Mouse (Mus musculus) cerebellum, adult (tissue): ENCODE results near the gene Apopt1.

Experiments used
- ATAC-seq: cut with Nextera tagmentation; 2 replicates; pipeline ENCODE4 v1.9.2; 2017; ENCODE audit warnings: mild to moderate bottlenecking, moderate library complexity, mixed read lengths; ENCODE audit not compliant: insufficient number of reproducible peaks, low FRiP score, low TSS enrichment

Apopt1 gene

DNA sequence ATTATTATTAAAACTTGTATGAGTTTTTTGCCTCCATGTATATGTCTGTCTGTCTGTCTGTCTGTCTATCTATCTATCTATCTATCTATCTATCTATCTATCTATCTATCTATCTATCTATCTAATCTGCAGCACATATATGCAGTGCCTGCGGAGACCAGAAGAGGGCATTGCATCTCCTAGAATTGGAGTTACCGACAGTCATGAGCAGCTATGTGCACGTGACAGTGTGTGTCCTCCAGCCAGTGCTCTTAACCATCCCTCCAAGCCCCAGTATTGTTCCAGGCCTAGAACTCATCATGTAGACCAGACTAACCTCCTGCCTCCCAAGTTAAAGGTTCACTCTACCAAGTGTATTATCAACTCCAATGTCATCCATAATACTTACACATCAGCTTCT is 25.7 kb downstream of the Apopt1 start:
- no peak for ATAC-seq

DNA sequence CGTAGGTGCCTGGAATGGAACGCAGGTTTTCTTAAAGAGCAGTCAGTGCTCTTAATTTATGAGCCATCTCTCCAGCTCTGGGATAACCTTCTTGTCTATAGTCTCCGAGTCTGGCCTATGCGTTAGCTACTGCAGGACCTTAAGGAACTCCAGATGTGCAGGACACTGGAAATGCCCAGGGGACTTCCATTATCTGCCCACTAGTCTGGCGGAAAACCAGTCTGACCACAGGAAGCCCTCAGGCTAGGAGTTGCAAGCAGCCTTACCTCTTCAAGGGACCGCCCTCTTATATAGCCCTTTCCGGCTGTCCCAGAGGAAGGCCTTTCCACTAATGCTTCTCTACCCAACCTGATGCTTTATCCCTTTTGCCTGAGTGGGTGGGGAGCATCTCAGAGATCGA is 28.3 kb downstream of the Apopt1 start:
- ATAC-seq = no peak

DNA sequence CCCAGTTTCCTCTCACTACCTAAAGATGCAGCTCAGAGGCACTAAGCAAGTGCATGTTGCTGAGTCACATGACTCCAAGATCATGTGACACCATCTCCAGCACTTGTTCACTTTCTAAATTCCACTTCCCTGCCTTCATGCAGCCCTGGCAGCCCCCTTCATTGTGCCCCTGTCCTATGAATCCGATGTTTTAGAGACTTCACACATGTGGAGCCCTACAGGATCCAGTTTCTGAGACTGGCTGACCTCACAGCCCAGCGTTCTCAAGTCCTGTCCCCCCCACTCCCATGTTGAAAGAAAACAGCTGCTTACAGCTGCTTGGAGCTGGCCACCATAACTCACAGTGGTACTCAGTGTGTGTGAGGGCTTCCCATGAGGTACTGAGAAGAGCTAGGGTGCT is 30.4 kb downstream of the Apopt1 start:
- ATAC-seq = no peak

DNA sequence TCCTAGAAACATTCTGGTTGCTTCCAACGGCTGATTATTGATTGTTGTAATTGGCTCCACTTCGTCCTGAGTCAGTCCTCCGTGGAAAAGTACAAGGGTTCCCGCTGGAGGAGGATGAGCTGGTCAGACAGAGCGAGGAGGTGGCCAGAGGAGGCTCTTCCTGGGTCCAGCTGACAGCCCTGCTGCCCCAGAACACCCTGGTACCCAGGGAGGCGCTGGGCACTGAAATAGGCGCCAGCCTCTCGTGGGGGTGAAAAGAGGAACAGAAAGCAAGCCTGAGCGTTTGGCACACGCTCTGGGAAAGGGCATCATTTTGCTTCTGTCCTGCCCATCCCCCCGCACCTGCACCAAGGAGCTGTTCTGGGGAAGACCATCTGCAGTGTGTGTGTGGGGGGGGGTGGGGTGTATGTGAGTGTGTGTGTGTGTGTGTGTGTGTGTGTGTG is 30.9 kb downstream of the Apopt1 start:
- no peak for ATAC-seq

DNA sequence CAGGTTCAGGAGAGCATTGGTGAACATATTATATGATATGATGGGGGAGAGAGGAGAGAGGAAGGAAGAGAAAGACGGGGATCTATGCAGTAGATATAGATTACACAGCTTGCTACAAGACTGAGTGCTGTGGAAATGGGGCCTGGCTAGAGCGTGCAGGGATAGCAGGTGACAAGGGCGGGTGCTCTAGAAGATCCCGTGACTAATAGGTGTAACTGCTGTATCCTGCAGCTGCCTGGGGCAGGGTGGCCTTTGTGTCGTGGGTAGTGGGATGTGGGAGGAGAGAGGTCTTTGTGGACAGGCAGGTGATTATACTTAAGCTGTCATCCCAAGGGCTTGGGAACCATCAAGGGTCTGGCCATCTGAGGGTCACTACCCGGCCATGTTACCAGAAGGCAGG is 32.2 kb downstream of the Apopt1 start:
- no peak for ATAC-seq

DNA sequence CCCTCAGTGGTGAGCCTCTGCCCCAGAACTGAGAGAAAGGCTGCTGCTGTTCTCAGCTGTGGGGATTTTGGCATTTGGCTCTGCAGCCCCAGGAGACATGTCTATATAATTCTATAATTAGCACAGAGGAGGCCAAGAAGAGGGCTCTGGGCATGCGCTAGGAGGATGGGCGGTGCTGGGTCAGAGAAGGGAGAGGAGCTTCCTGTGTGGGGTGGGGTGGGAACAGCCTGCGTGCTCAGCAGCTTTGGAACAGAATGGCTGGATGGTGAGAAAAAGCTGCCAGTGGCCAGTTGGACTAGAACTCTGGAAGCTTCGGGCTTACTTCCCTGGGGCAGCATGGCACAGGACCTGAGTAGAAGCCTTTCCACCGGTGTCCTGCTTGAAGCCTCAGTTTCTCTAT is 33.0 kb downstream of the Apopt1 start:
- ATAC-seq = no peak

DNA sequence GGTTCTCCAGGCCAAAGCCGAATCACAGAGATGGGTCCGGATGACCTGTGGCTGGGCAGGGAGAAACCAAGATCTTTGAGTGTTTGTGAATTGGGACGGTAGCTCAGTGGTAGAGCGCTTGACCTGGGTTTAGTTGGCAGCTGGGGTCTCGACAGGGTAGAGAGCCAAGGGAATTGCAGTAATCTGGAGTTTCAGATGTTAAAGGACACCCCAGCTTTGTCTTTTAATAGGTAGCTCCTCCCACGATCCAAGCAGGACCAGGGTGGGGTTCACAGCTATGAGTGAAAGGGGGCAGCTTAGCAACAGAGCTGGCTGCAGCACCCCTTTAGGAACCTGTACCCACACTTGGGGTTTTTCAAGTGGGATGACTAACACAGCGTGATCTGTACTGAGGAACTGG is 34.4 kb downstream of the Apopt1 start:
- no peak for ATAC-seq

DNA sequence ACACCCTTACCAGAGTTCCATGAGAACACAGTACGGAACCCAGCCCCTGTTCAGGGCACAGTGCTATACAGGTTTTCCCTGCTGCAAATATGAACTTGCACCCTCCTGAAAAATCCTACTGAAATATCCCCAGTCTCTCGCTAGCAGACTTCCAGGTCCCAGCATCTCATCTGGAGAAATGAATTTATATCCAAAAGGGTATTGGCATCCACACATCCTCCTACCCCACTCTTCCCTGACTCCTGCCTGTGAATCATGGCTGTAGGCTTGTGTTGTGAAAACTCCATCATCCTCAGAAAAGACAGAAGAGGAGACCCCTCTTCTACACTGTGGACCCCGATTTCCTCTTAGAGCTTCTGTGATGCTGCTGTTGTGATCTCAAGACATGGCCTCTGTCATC is 37.7 kb downstream of the Apopt1 start:
- ATAC-seq = no peak

DNA sequence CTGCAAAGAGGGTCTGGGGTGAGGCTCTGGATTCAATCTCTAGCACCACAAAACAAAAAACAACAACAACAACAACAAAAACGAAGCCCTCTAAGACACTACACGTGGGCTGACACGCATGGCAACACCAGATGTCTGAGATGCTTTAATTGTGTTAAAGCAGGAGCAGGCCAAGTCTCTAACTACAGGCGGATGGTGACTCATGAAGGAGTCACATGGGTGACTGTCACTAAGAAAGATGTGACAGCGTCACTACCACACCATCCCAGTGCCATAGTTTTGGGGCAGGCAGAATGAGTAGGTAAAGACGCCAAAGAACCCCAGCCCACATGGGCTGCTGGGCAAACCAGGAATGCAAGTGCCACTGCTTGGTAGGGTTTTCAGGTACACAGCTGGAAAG is 39.4 kb downstream of the Apopt1 start:
- no peak for ATAC-seq

DNA sequence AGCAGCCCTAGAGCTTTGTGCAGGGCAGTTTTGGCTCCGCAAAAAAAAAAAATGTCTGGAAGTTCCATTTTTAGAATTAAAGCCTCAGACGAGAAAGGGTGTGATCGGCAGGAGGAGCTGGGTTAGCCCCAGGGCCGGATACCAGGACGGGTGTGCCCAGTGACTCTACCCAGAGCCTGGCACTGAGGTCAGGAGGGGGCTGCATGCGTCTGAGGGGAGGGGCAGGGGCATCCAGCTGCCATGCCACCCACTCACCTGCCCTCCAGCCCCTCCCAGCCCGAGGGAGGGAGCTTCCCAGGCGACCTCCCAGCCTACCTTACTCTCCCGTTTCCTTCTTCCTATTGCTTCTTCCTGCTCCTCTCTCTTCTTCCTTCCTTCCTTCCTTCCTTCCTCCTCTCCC is 40.3 kb downstream of the Apopt1 start:
- no peak for ATAC-seq

DNA sequence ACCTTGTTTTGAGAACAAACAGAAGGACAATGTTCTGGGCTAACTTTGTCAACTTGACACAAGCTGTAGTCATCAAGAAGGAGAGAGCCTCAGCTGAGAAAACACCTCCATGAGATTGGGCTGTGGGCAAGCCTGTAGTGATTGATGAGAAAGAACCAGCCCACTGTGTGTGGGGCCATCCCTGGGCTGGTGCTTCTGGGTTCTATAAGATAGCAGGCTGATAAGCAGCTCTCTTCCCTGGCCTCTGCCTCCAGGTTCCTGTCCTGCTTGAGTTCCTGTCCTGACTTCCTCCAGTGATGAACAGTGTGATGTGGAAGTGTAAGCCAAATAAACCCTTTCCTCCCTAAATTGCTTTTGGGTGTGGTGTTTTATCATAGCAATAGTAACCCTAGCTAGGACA is 41.6 kb downstream of the Apopt1 start:
- no peak for ATAC-seq

DNA sequence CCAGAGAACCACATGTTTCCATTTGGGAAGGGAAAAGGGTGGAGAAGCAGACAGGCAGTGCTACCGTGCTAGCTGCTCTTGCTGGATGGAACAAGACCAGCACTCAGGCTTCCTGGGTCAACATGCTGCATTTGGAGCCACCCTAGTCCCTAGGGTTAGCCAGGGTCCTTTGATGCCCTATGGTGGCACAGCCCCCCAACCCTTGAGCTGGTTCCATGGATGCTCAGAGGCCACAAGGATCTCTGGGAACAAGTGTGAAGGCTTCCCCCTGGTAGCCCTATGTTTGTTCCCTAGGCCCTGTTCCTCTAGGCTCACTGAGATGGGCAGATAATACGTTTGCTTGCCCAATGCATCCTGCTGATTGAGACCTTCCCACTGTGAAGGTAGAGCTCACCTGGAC is 42.2 kb downstream of the Apopt1 start:
- ATAC-seq = no peak

DNA sequence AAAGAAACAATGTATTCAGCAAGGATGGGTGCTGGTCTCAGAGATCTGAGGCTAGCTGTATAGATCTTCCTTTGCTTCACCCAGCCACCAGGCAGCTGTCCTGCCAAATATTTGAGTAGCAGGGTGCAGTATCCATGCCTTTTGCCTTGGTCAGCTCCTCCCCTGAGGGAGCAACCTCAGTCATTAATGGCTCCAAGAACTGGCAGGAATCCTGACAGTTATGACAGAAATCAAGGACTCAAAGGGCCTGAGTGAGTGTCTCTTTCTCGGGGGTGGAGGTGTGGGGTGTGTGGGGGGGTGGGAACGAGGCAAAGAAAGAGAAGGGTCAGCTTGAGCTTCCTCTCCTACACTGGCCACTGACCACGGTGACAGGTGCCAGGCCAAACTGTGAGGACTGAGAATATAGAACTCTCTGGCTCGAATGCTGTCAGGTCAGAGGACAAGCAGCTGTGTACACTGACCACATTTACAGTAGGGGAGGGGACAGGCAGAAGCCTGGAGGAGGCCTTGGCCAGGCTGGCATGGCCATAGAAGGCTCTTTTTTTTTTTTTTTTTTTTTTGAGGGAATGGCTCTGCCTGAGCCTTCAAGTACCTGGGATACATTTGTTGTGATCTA is 43.1 kb downstream of the Apopt1 start:
- no peak for ATAC-seq

DNA sequence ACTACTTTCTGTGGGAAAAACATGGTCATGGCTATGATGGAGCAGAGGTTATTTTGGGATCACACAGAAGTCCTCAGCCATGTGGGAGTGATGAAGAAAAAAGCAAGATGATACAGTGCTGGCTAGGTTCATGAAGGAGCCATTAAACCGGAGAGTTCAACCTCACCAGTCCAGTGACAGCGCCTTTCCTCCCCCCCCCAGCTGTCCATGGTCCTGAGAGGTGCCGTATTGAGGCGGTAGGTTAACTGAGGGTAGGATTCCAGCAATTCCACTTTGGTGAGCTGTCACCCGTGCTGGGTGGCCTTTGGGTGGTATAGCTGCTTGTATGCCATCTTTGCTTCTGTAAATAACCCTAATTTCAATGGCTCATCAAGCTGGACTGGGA is 43.6 kb downstream of the Apopt1 start:
- no peak for ATAC-seq

DNA sequence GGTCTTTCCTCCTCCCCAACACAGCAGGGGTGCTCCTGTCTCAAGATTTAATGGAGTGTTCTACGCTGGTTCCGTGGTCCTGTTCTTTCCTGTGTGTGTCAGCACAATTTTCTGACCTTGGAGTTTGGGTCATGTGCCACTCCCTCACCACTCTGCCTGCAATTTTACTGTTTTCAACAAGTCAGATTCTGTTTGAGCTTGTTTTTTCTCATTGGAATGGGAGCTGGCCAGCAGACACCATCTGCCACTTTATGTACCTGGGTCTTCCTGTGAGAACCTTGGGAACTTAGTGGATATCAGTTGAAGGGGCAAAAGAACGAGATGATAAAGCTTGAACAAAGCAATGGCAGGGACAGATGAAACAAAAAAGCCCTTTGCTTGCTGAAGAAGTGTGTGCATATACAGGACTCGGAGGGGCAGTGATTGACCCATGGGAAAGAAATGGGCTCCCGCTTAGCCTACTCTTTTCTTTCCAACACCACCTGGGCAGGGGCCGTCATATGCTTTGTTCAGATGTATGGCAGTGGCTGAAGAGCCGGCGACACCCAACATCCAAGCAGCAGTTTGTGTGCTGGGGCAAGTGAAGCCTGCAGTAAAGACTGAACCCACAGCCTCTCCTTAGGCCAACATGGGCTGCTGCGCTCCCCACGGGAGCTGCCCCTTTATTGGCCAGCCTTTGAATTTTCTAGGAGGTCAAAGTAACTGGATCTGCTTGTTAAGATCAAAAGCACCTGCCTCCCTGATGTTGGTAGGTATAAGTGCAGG is 44.7 kb downstream of the Apopt1 start:
- ATAC-seq = no peak

DNA sequence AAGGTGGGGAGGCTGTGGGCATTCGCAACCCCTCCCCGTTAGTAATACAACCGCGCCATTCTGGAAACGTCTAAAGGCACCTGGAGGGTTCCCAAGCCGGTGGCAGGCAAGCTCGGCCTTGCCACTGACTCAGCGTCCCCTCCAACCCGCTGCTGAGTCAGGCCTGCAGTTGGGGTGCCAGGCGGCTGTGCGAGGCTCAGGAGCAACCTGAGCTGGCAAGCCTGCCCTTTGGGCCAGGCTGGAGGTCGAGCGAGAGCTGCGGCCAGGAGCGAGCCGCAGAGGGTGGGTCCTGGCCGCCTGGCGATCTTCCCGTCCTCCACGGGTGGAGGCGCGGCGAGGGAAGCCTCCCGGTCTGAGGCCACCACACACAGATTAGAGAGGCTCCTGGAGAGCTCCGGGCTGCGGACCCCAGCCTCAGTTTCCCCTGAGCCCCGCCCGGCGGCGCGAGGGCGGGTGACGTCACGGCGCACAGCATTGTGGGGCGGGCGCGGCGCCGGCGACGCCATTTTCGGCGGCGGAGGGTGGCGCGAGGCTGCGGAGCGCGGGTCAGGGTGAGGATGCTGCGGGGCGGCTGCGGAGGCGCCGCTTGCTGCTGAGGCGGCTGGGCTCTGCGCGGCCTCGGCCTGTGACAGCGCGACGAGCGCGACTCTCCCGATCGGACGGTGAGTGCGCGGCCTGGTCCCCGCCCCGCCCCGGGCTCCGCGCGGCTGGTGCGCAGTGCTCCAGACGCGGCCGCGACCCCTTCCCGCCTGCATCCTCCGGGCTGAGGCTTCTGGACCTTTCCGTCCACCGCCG is 45.5 kb downstream of the Apopt1 start, which contains the start of gene Klc1:
Gene Klc1, plus strand, starts transcription at position 469 of the 795 bp plus-strand sequence.
- ATAC-seq = peak; percentile 62

DNA sequence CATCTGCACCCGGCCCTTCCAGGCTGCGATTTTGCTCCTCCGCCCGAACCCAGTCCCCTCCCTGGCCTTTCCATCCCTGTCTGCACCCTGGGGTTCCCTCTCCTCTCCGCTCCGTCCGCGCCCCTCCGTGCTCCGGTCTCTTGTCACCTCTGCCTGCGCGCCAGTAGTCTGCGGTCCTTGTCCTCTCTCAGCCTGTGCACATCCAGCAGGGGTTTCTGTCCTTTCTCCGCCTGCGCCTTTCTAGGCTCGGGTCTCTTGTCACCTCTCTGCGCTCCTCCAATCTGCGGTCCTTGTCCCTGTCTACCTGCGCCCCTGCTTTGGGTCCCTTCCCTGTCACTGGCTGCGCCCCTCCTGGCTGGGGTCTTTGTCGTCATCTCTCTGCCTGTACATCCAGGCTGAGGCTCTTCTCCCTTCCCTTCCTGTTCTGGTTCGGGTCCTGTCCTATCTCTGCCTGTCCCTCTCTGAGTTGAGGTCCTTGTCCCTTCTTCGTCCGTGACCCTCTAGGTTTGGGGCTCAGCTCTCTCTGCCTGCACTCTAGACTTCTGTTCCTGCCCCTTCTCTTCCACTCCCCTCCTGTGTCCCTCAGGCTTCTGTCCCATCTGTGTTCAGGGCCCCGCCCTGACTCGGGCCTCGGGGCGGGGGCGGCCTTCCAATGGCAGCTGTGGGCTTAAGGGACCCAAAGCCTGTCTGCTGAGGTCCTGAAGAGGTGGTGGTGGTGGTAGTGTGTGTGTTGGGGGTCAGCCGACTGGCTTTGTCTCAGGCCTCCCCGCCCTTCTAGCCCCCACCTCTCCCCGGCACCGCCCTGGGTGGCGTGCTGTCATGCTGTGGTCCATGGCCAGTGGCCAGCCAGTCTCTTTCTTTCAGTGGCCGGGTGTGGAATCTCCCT is 46.4 kb downstream of the Apopt1 start:
- peak; percentile 29; the same call in 1 of the 2 replicates for ATAC-seq

DNA sequence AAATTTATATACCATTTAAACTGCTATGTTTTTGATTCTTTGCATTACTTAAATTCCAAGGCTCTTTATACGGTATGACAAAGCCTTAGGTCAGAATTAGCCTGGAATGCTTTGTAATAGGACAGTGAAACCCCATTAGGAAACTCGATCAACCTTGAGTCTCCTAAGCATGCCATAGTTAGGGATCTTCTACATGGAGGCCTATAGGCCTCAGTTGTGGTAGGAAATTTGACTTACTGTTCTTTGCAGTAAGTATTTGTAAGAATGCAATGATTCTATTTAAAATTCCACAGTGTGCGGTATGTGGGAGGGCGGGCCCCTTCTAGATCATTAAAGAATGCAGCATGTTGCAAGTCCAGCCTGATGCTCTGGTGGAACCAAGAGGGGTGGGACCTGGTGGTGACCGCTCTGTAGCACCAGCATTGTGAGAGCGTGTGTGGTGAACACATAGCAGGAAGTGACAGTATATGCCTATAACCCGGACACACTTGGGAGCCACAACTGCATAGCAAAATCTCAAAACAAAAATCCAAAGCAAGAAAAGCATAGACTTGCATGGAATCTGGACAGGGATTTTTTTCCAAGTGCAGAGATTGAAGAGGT is 47.3 kb downstream of the Apopt1 start:
- no peak for ATAC-seq

DNA sequence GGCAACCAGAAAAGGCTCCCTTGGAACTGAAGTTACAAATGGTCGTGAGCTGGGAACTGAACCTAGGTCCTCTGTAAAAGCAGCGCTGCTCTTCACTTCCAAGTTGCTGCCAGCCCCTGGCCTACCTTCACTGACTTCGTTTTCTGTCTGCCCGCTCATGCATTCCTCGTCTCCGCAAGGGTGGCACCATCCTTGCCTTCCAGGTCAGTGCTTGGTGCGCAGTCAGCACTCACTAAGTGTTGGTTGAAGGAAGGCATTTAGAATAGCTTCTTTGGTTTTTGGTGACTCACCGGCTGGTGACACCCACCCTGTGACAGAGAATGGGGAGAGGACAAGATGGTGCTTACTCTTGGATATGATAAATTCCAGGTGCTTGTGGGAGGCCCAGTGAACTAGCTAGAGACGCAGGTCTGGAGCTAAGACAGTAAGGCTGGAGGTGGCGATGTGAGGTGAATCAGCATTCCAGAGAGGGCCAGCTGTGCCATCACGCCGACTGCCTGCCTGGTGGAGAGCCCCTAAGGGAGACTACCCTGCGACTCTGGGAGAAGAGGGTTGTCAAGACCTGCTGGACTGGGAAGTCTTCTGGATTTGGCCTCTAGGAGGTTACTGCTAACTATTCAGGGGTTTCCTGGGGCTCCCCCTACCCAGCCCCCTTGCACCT is 49.7 kb downstream of the Apopt1 start:
- ATAC-seq = no peak
